Mouse (Mus musculus): ENCODE measurements around the gene Dpf2.

DNA sequence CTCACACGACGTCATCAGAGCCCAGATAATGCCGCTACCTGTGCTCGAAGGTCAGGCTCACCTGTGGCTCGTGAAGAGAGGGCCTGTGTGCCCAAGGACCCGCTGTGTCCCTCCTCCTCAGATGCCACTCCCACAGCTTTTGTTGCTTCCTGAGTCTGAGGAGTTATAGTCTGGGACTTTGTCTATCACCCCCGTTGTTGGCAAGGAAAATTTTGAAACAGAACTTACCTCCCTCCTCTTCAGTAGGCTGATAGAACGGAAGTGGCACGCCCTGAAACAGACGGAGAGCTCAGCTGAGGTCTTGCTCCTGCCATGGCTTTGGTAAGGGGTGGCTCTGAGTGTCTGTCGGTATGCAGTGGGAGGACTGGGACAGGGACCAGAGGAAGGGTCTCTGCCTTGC, 37.4 kb upstream of the Dpf2 start:
- TF ChIP-seq CTCF (IDR thresholded peaks at IDR 0.05; ENCODE audit: insufficient read depth, low read depth, low read length): no peak
- no peak for TF ChIP-seq POLR2A (IDR thresholded peaks at IDR 0.05; ENCODE audit: insufficient read depth, low read depth, low read length)

All from olfactory bulb, adult 2 months (tissue).